Mouse (Mus musculus) stomach, postnatal 0 days (tissue): ENCODE data around the gene Arhgef10l.

Source experiments
- CTCF ChIP-seq: IDR thresholded peaks from 2 replicates; pipeline ENCODE4 v1.5.1; 2016; ENCODE audit warnings: antibody characterized with exemption, low read depth, mild to moderate bottlenecking, moderate library complexity
- EP300 ChIP-seq: optimal IDR thresholded peaks from 2 replicates; pipeline ENCODE3; 2016; ENCODE audit warnings: antibody characterized with exemption

GRCm38 (mm10) chr4:140707615-140708014, 41.8 kb upstream of the Arhgef10l start:
- TF ChIP-seq CTCF, result no peak
- TF ChIP-seq EP300, result no peak
